Mouse (Mus musculus) megakaryocyte, embryonic 14.5 days (primary cell): ENCODE results near the gene Map4k2.

Experiments
- FLI1 ChIP-seq: IDR thresholded peaks from 2 replicates; pipeline ENCODE4 v1.6.1; 2012; ENCODE audit warnings: low read length, inconsistent platforms, mixed read lengths
- GATA1 ChIP-seq: IDR thresholded peaks from 3 replicates; pipeline ENCODE4 v1.6.1; 2012; ENCODE audit warnings: mixed read lengths, low read length, inconsistent platforms, borderline replicate concordance

- no peak for TF ChIP-seq GATA1
- TF ChIP-seq FLI1, result no peak; the same call in 1 of the 2 replicates
Measured at GRCm38 (mm10) chr19:6363411-6364240, 22.7 kb downstream of the Map4k2 start, which contains the start of gene Sf1.
